Mouse (Mus musculus) spleen, postnatal 0 days (tissue): ENCODE data around the gene 4933417A18Rik. TPM values are rescaled to one million over a fixed set of nuclear protein-coding genes. Genes with fewer than 3 reads are reported as not detected.

Experiments
- polyA plus RNA-seq: library from polyadenylated mRNA; unstranded; fragments of >200 nt; fragmentation: Nextera tagmentation; extraction: Ambion mirVana; gene quantifications from 2 replicates; pipeline ENCODE4 v1.2.1, GENCODE M21; 2015

4933417A18Rik gene
- not detected in 2 replicates for polyA plus RNA-seq

GRCm38 (mm10) chr13:34924210-34924609 lies at the start of gene 4933417A18Rik, which contains the start of gene Fam217a:
4933417A18Rik (plus strand) TSS chr13:34924409.
Fam217a (minus strand) TSS chr13:34924310.

GRCm38 (mm10) chr13:34875166-34875710 lies 49.0 kb upstream of the 4933417A18Rik start, which contains the start of gene Prpf4b:
Prpf4b (plus strand) TSS chr13:34875302.

DNA sequence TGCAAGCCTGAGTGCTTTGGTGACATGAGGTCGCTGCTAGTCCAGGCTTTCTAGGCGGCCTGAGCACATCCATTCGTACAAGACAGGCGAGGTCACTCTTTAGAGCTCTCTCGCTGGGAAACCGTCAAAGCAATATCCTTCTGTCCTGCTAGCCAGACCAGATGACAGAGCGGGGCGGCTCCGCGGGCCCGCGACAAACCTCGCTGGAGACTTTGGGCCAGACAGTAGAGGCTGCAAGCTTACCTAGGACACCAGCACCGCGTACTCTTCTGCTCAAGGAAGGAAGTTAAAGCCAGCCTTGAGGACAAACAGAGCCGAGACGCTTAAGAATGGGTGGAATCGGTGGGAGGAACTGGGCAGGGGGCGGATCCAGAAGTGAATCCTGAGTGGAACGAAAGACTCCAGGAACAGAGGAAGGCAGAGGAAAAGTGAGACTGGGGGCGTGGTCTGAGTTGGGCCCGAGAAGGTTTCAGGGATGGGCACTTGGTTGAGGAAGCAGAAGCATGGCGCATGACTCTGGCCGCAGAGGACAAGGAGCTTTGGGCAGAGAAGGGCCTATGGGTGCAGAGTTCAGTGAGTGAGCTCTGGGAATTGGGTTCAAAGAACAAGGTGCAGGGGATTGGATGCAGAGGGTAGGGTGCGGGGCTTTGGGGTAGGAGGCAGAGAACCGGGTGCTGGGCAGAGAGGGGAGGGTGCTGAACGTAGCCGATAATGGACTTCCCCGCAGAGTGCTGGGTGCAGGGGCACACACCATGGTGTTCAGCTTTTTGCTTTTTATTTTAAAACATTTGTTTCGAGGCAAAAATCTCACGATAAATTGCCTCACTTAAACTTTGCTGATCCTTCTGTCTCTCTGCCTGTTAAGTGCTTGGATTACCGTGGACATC lies 39.5 kb downstream of the 4933417A18Rik start, which contains the start of gene Eci3:
Eci3 (minus strand) TSS at position 300 of the 887 bp plus-strand sequence.

Other genes starting within 250 kb of the 4933417A18Rik start
- gene Fam50b, start 189.6 kb upstream of the 4933417A18Rik start, polyA plus RNA-seq, result not detected in 2 replicates
- gene Prpf4b, start 49.1 kb upstream of the 4933417A18Rik start, polyA plus RNA-seq, result 66.0 and 67.7 TPM in 2 replicates
- 0.59 and 0.68 TPM in 2 replicates for gene Fam217a, start 99 bp upstream of the 4933417A18Rik start, polyA plus RNA-seq
- gene Eci3, start 39.4 kb downstream of the 4933417A18Rik start, polyA plus RNA-seq, result 0.30 and 0.33 TPM in 2 replicates
- gene Eci2, start 102.7 kb downstream of the 4933417A18Rik start, polyA plus RNA-seq, result 117 and 133 TPM in 2 replicates